Mouse (Mus musculus) brain, embryonic 14.5 days (tissue): ENCODE data around the gene Efcab5.

Experiments
- CTCF ChIP-seq: fragments of 200-500 bp; IDR thresholded peaks from 2 replicates; pipeline ENCODE4 v1.5.1; 2012; ENCODE audit warnings: inconsistent platforms, mild to moderate bottlenecking, moderate library complexity, borderline replicate concordance; ENCODE audit not compliant: insufficient read depth, insufficient read length; ENCODE audit errors: extremely low read depth
- POLR2A ChIP-seq: fragments of 200-500 bp; IDR thresholded peaks from 2 replicates; pipeline ENCODE4 v1.6.1; 2012; ENCODE audit warnings: mild to moderate bottlenecking, inconsistent platforms, borderline replicate concordance; ENCODE audit not compliant: poor library complexity, insufficient read depth, insufficient read length, severe bottlenecking; ENCODE audit errors: extremely low read depth

DNA sequence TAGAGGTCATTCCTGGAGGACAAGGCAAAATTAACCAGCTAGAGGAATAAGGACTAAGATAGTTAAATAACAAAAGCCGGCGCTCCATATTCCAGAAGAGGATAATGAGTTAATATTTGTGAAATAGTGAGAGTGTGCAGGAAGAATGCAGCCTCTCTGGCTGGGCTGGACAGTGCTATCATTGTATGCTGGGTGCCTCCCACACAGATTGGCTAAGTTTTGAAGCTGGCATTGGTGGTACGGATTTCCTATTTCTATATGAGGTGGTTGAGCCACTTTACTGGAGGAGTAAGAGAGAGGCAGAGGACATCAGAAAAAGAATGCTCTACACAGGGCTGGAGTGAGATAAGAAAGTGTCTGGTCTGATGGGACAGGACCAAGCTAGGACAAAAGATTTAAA is 9.0 kb downstream of the Efcab5 start:
- TF ChIP-seq CTCF (no peak), POLR2A (no peak)
